Mouse (Mus musculus): ENCODE measurements around the gene Mief2. TPM values are rescaled to one million over a fixed set of nuclear protein-coding genes. Genes with fewer than 3 reads are reported as not detected.

Gene Mief2
- polyA plus RNA-seq, 1 experiment from 2014 or later, result 14.4 TPM

DNA sequence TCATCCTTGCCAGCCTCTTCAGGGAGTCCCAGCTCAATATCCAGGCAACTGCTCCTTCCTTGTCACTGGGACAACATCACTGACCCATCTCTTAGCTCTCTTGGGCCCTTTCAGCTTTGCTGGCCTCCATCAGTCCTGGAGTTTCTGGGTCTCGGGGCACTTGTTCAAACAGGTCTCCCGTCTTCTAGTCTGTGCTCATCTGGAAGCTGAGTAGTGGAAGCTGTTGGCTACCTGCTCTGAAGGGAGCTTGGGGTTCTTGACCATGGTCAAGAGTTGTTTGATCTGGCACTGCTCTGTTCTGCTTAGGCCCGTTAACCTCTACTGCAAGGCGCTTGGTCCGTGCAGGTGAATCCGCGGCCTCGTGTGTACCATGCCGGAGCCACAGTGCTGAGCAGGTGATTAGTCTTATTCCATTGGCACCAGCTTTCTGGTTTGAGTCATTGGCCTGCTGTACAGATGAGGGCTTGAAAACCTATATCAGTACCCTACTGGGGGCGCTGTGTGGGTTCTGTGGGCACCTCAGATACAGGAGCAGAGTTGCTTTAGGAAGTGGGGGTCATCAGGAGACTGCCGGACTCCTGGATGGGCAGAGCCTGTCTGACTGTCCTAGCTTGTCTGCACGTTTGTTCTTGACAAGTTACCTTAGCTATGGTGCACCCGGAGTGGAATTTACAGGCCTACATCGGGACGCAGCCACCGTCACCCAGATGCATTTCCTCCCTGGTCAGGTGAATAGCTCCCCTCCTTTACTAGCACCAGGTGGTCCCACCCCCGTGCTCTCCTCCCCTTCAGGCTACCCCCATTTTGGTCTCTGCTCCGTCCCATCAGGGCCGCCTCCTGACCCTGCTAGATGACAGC, 23.9 kb upstream of the Mief2 start:
- H3K36me3 ChIP-seq (ENCODE audit: control insufficient read depth, insufficient read depth, low read length), result peaks cover 39% of the 10 kb centered on the region
- H3K4me1 ChIP-seq (ENCODE audit: control insufficient read depth, insufficient read depth, low read length), result peaks cover 14% of the 10 kb centered on the region
- H3K4me3 ChIP-seq (ENCODE audit: low read depth, low read length), result no peak overlapping the region
- H3K9ac ChIP-seq (ENCODE audit: low read depth, low read length), result 0 out of 2 replicates have a peak overlapping the region, but pooled peaks have one; percentile 16
- H3K9me3 ChIP-seq (replicated peaks; ENCODE audit: control insufficient read depth, low read length), result no peaks in the 10 kb centered on the region
- no peaks in the 10 kb centered on the region for H3K27me3 ChIP-seq (ENCODE audit: control insufficient read depth, insufficient read depth, low read length)
- 92% methylated on average over 19 of the region's 19 CpGs for WGBS (ENCODE audit: insufficient replicate concordance)
- H3K27ac ChIP-seq (ENCODE audit: low read depth, low read length), result no peak overlapping the region
- H3K4me2 ChIP-seq, result no peak overlapping the region
- no peak for ATAC-seq (replicated peaks; ENCODE audit: insufficient number of reproducible peaks, low FRiP score, low TSS enrichment)

DNA sequence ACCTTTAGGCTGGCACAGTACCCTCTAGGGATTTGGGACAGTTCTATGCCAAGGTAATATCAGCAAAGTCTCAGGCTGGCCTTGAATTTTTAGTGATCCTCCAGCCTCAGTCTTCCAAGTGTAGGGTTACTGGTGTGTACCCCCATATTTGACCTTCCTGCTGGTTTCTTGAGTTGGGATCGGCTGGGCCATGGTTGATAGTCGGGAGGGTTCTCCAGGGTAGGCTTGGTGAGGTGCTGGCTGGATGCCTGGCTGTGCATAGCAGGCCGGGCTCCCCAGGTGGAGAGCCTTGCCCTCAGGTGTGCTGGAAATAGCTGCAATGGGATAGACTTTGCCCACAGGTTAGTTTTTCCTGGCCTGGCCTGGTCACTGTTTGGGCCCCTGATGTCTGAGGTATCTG, 22.9 kb upstream of the Mief2 start:
- 72% methylated on average over 3 of the region's 3 CpGs for WGBS (ENCODE audit: insufficient replicate concordance)
- no peaks in the 10 kb centered on the region for H3K9me3 ChIP-seq (replicated peaks; ENCODE audit: control insufficient read depth, low read length)
- no peak overlapping the region for H3K9ac ChIP-seq (ENCODE audit: low read depth, low read length)
- peaks cover 49% of the 10 kb centered on the region for H3K36me3 ChIP-seq (ENCODE audit: control insufficient read depth, insufficient read depth, low read length)
- no peak overlapping the region for H3K27ac ChIP-seq (ENCODE audit: low read depth, low read length)
- H3K4me2 ChIP-seq, result no peak overlapping the region
- no peaks in the 10 kb centered on the region for H3K27me3 ChIP-seq (ENCODE audit: control insufficient read depth, insufficient read depth, low read length)
- H3K4me1 ChIP-seq (ENCODE audit: control insufficient read depth, insufficient read depth, low read length), result peaks cover 14% of the 10 kb centered on the region
- no peak for ATAC-seq (replicated peaks; ENCODE audit: insufficient number of reproducible peaks, low FRiP score, low TSS enrichment)
- H3K4me3 ChIP-seq (ENCODE audit: low read depth, low read length), result no peak overlapping the region

DNA sequence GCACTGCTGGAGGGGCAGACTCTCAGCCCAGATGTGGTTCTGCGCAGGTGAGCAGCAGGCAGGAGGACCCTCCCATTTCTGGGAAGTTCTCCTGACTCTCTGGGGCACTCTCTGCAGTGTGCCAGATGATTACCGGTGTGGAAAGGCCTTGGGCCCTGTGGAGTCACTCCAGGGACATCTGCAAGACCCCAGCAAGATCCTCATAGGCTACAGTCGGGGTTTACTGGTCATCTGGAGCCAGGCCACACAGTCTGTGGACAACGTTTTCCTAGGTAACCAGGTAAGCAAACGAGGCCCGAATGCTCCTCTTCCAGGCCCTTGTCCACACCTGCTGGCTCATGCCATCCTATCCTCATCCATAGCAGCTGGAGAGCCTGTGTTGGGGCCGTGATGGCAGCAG, 22.1 kb upstream of the Mief2 start:
- WGBS (ENCODE audit: insufficient replicate concordance), result 92% methylated on average over 7 of the region's 7 CpGs
- Histone ChIP-seq H3K27me3 (ENCODE audit: control insufficient read depth, insufficient read depth, low read length) (no peaks in the 10 kb centered on the region), H3K9me3 (replicated peaks; ENCODE audit: control insufficient read depth, low read length) (no peaks in the 10 kb centered on the region), H3K9ac (ENCODE audit: low read depth, low read length) (no peak overlapping the region), H3K36me3 (ENCODE audit: control insufficient read depth, insufficient read depth, low read length) (peaks cover 54% of the 10 kb centered on the region), H3K4me3 (ENCODE audit: low read depth, low read length) (no peak overlapping the region), H3K4me1 (ENCODE audit: control insufficient read depth, insufficient read depth, low read length) (peaks cover 8% of the 10 kb centered on the region), H3K27ac (ENCODE audit: low read depth, low read length) (no peak overlapping the region), H3K4me2 (no peak overlapping the region)
- ATAC-seq (replicated peaks; ENCODE audit: insufficient number of reproducible peaks, low FRiP score, low TSS enrichment), result no peak

GRCm38 (mm10) chr11:60706696-60707480, 21.3 kb upstream of the Mief2 start:
- H3K9ac ChIP-seq (ENCODE audit: low read depth, low read length), result no peak overlapping the region
- no peak overlapping the region for H3K4me3 ChIP-seq (ENCODE audit: low read depth, low read length)
- 84% methylated on average over 14 of the region's 14 CpGs for WGBS (ENCODE audit: insufficient replicate concordance)

GRCm38 (mm10) chr11:60707672-60708071, 20.5 kb upstream of the Mief2 start:
- H3K4me1 ChIP-seq (ENCODE audit: control insufficient read depth, insufficient read depth, low read length), result peaks cover 4% of the 10 kb centered on the region; the same call in 1 of the 2 replicates
- H3K36me3 ChIP-seq (ENCODE audit: control insufficient read depth, insufficient read depth, low read length), result peaks cover 70% of the 10 kb centered on the region
- no peak overlapping the region for H3K4me2 ChIP-seq
- no peaks in the 10 kb centered on the region for H3K9me3 ChIP-seq (replicated peaks; ENCODE audit: control insufficient read depth, low read length)
- no peaks in the 10 kb centered on the region for H3K27me3 ChIP-seq (ENCODE audit: control insufficient read depth, insufficient read depth, low read length)
- no peak for ATAC-seq (replicated peaks; ENCODE audit: insufficient number of reproducible peaks, low FRiP score, low TSS enrichment)
- no peak overlapping the region for H3K9ac ChIP-seq (ENCODE audit: low read depth, low read length)
- no peak overlapping the region for H3K27ac ChIP-seq (ENCODE audit: low read depth, low read length)
- 76% methylated on average over 3 of the region's 3 CpGs for WGBS (ENCODE audit: insufficient replicate concordance)
- no peak overlapping the region for H3K4me3 ChIP-seq (ENCODE audit: low read depth, low read length)

More at GRCm38 (mm10) chr11:60706696-60707480, 21.3 kb upstream of the Mief2 start:
- Histone ChIP-seq H3K4me1 (ENCODE audit: control insufficient read depth, insufficient read depth, low read length) (peaks cover 4% of the 10 kb centered on the region), H3K4me2 (no peak overlapping the region), H3K27ac (ENCODE audit: low read depth, low read length) (no peak overlapping the region), H3K9me3 (replicated peaks; ENCODE audit: control insufficient read depth, low read length) (no peaks in the 10 kb centered on the region), H3K27me3 (ENCODE audit: control insufficient read depth, insufficient read depth, low read length) (no peaks in the 10 kb centered on the region), H3K36me3 (ENCODE audit: control insufficient read depth, insufficient read depth, low read length) (peaks cover 62% of the 10 kb centered on the region)
- no peak for ATAC-seq (replicated peaks; ENCODE audit: insufficient number of reproducible peaks, low FRiP score, low TSS enrichment)

GRCm38 (mm10) chr11:60708631-60709030, 19.6 kb upstream of the Mief2 start:
- H3K4me3 ChIP-seq (ENCODE audit: low read depth, low read length), result no peak overlapping the region
- no peak overlapping the region for H3K27ac ChIP-seq (ENCODE audit: low read depth, low read length)
- H3K9me3 ChIP-seq (replicated peaks; ENCODE audit: control insufficient read depth, low read length), result no peaks in the 10 kb centered on the region
- 85% methylated on average over 10 of the region's 10 CpGs for WGBS (ENCODE audit: insufficient replicate concordance)
- no peak overlapping the region for H3K9ac ChIP-seq (ENCODE audit: low read depth, low read length)
- no peaks in the 10 kb centered on the region; the same call in 1 of the 2 replicates for H3K4me1 ChIP-seq (ENCODE audit: control insufficient read depth, insufficient read depth, low read length)
- H3K27me3 ChIP-seq (ENCODE audit: control insufficient read depth, insufficient read depth, low read length), result no peaks in the 10 kb centered on the region
- H3K36me3 ChIP-seq (ENCODE audit: control insufficient read depth, insufficient read depth, low read length), result peaks cover 77% of the 10 kb centered on the region
- no peak overlapping the region for H3K4me2 ChIP-seq
- ATAC-seq (replicated peaks; ENCODE audit: insufficient number of reproducible peaks, low FRiP score, low TSS enrichment), result no peak

DNA sequence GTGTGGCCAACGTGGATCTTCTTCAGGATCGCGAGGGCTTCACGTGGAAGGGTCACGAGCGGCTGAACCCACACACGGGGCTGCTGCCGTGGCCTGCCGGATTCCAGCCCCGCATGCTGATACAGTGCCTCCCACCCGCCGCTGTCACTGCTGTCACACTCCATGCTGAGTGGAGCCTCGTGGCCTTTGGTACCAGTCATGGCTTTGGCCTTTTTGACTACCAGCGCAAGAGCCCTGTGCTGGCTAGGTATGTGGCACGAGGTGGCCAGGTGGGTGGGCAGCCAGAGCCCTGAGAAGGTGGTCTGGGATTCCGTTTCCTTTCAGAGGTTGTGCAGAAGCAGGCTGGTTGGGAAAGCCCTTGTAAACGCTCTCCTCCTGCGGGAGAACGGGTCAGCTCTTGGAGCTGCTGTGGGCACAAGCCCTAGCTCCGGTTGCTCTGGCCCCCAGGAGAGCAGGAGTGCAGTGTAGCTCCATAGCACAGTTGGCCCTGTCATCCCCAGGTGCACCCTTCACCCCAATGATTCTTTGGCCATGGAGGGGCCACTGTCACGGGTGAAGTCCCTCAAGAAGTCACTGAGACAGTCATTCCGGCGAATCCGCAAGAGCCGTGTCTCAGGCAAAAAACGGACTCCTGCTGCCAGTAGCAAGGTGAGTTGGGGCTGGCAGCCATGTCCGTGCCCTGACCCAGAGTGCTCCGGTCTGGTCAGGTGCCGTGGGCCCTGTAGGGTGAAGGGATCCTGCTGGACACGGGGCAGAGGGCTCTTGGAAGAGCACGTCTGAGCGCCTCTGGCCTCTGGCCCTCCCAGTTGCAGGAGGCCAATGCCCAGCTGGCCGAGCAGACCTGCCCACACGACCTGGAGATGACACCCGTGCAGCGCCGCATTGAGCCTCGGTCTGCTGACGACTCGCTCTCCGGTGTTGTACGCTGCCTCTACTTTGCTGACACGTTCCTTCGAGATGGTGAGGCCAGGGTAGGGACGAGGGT, 18.4 kb upstream of the Mief2 start:
- no peak for ATAC-seq (replicated peaks; ENCODE audit: insufficient number of reproducible peaks, low FRiP score, low TSS enrichment)
- H3K4me3 ChIP-seq (ENCODE audit: low read depth, low read length), result no peak overlapping the region
- 89% methylated on average over 45 of the region's 45 CpGs for WGBS (ENCODE audit: insufficient replicate concordance)
- peaks cover 79% of the 10 kb centered on the region for H3K36me3 ChIP-seq (ENCODE audit: control insufficient read depth, insufficient read depth, low read length)
- H3K9ac ChIP-seq (ENCODE audit: low read depth, low read length), result no peak overlapping the region
- H3K4me2 ChIP-seq, result no peak overlapping the region
- no peaks in the 10 kb centered on the region for H3K9me3 ChIP-seq (replicated peaks; ENCODE audit: control insufficient read depth, low read length)
- no peaks in the 10 kb centered on the region for H3K4me1 ChIP-seq (ENCODE audit: control insufficient read depth, insufficient read depth, low read length)
- no peak overlapping the region for H3K27ac ChIP-seq (ENCODE audit: low read depth, low read length)
- H3K27me3 ChIP-seq (ENCODE audit: control insufficient read depth, insufficient read depth, low read length), result no peaks in the 10 kb centered on the region

- Histone ChIP-seq H3K4me1 (ENCODE audit: control insufficient read depth, insufficient read depth, low read length) (no peaks in the 10 kb centered on the region), H3K9ac (ENCODE audit: low read depth, low read length) (no peak overlapping the region), H3K4me2 (no peak overlapping the region), H3K27ac (ENCODE audit: low read depth, low read length) (no peak overlapping the region), H3K36me3 (ENCODE audit: control insufficient read depth, insufficient read depth, low read length) (peaks cover 74% of the 10 kb centered on the region), H3K9me3 (replicated peaks; ENCODE audit: control insufficient read depth, low read length) (no peaks in the 10 kb centered on the region), H3K27me3 (ENCODE audit: control insufficient read depth, insufficient read depth, low read length) (no peaks in the 10 kb centered on the region), H3K4me3 (ENCODE audit: low read depth, low read length) (no peak overlapping the region)
- no peak for ATAC-seq (replicated peaks; ENCODE audit: insufficient number of reproducible peaks, low FRiP score, low TSS enrichment)
- WGBS (ENCODE audit: insufficient replicate concordance), result 96% methylated on average over 17 of the region's 17 CpGs
Observed at GRCm38 (mm10) chr11:60711218-60711617, 17.0 kb upstream of the Mief2 start.

Measured in heart, embryonic 11.5 days (tissue).